Mouse (Mus musculus) CH12.LX (cell line): ENCODE measurements at regions not wholly inside any gene's neighbourhood (a gene's known extent, or its start where the extent isn't known, plus 50 kb on each side); places are given as distances from the start of the nearest gene placed in this dataset.

Source experiments
- CHD1 ChIP-seq: IDR thresholded peaks from 2 replicates; pipeline ENCODE4 v1.6.1; 2012; ENCODE audit warnings: low read depth, low read length, improper control_type of control experiment, inconsistent platforms
- CHD2 ChIP-seq: IDR thresholded peaks from 2 replicates; pipeline ENCODE4 v1.6.1; 2011; ENCODE audit warnings: low read length, improper control_type of control experiment
- CTCF ChIP-seq, 2 experiments: IDR thresholded peaks in 1 of 2; conservative IDR thresholded peaks in 1 of 2; 2 replicates each; pipeline ENCODE4 v1.5.1; 2011 to 2012; ENCODE audit warnings: low read depth in 2 of 2, low read length in 2 of 2, improper control_type of control experiment in 1 of 2, inconsistent platforms in 1 of 2, mild to moderate bottlenecking in 1 of 2, moderate library complexity in 1 of 2
- E2F4 ChIP-seq: IDR thresholded peaks from 2 replicates; pipeline ENCODE4 v1.6.1; 2011; ENCODE audit warnings: low read depth, low read length, improper control_type of control experiment; ENCODE audit not compliant: insufficient replicate concordance
- EP300 ChIP-seq: IDR thresholded peaks from 2 replicates; pipeline ENCODE4 v1.6.1; 2011; ENCODE audit warnings: low read length, improper control_type of control experiment
- GABPA ChIP-seq: IDR thresholded peaks from 2 replicates; pipeline ENCODE4 v1.6.1; 2012; ENCODE audit warnings: low read depth, low read length, improper control_type of control experiment, inconsistent platforms; ENCODE audit not compliant: insufficient replicate concordance
- MAFK ChIP-seq: IDR thresholded peaks from 2 replicates; pipeline ENCODE4 v1.6.1; 2011; ENCODE audit warnings: low read length, improper control_type of control experiment; ENCODE audit not compliant: insufficient replicate concordance
- MAX ChIP-seq: IDR thresholded peaks from 2 replicates; pipeline ENCODE4 v1.6.1; 2011; ENCODE audit warnings: low read length, improper control_type of control experiment
- POLR2A ChIP-seq: IDR thresholded peaks from 2 replicates; pipeline ENCODE4 v1.6.1; 2011; ENCODE audit warnings: low read depth, mild to moderate bottlenecking, improper control_type of control experiment, low read length
- POLR2AphosphoS2 ChIP-seq: IDR thresholded peaks from 2 replicates; pipeline ENCODE4 v1.6.1; 2011; ENCODE audit warnings: low read depth, low read length, improper control_type of control experiment
- USF1 ChIP-seq: IDR thresholded peaks from 2 replicates; pipeline ENCODE4 v1.6.1; 2014; ENCODE audit warnings: low read depth, mild to moderate bottlenecking, inconsistent platforms, low read length, improper control_type of control experiment
- ZKSCAN1 ChIP-seq: IDR thresholded peaks from 2 replicates; pipeline ENCODE4 v1.6.1; 2012; ENCODE audit warnings: low read depth, inconsistent platforms, low read length, improper control_type of control experiment, borderline replicate concordance
- ZNF384 ChIP-seq: IDR thresholded peaks from 2 replicates; pipeline ENCODE4 v1.6.1; 2012; ENCODE audit warnings: low read depth, low read length, improper control_type of control experiment, inconsistent platforms

- TF ChIP-seq GABPA (no peak), MAFK (no peak), ZNF384 (no peak), MAX (no peak), EP300 (no peak), E2F4 (no peak), POLR2A (no peak), ZKSCAN1 (no peak), CTCF (conservative IDR thresholded peaks at IDR 0.05 in 1 of 2, IDR thresholded peaks at IDR 0.05 in 1 of 2; ENCODE audit: low read depth in 2 of 2, low read length in 2 of 2) (no peak), CHD2 (no peak), CHD1 (no peak), USF1 (no peak), POLR2AphosphoS2 (no peak)
Observed at GRCm38 (mm10) chr16:93285191-93285590, 318.7 kb downstream of the Setd4 start.
